Mouse (Mus musculus): ENCODE measurements around the gene Mrpl23. TPM values are rescaled to one million over a fixed set of nuclear protein-coding genes. Genes with fewer than 3 reads are reported as not detected.

Gene Mrpl23
- polyA plus RNA-seq, 1 experiment = 73.3 TPM

DNA sequence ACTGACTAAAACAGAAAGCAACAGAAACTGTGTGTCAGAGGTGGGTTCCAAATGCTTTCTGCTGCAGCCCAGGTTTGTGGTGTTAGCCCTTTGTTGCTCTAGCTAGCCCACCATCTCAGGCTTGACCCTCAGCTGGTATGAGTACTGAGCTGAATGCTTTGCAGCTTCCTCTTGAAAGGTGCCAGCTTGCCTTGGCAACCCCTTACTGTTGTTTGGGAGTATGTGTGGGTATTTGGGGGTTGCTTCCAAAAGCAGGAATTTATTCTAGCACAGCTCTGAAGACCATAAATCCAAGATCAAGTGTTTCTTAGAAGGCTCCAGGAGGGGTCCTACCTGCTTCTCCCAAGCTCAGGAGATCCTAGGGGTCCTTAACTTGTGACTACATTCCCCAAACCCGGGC is 52.4 kb downstream of the Mrpl23 start:
- H3K4me2 ChIP-seq (ENCODE audit: low read depth) = no peak overlapping the region
- TF ChIP-seq TCF3 (IDR thresholded peaks at IDR 0.05; ENCODE audit: insufficient read length, low read depth) (no peak), POLR2A (IDR thresholded peaks at IDR 0.05; ENCODE audit: insufficient read length, low read depth) (no peak), USF1 (IDR thresholded peaks at IDR 0.05; ENCODE audit: low read depth) (no peak), TCF12 (IDR thresholded peaks at IDR 0.05; ENCODE audit: insufficient read depth, poor library complexity, severe bottlenecking) (no peak), MYOD1 (IDR thresholded peaks at IDR 0.05; ENCODE audit: control insufficient read depth in 1 of 3, insufficient read length in 2 of 3, low read depth in 2 of 3) (no peak), REST (IDR thresholded peaks at IDR 0.05; ENCODE audit: insufficient read depth, insufficient read length) (no peak), POLR2AphosphoS2 (IDR thresholded peaks at IDR 0.05; ENCODE audit: insufficient read length, low read depth) (no peak)
- peaks cover 18% of the 10 kb centered on the region for H3K27me3 ChIP-seq (ENCODE audit: control insufficient read depth, insufficient read depth, insufficient read length)
- H3K4me3 ChIP-seq = no peak overlapping the region
- H3K79me2 ChIP-seq (ENCODE audit: control insufficient read depth, insufficient read depth) = no peaks in the 10 kb centered on the region
- H3ac ChIP-seq (ENCODE audit: control insufficient read depth, insufficient read length) = no peak overlapping the region
- H3K36me3 ChIP-seq (ENCODE audit: control insufficient read depth, insufficient read depth) = no peaks in the 10 kb centered on the region

DNA sequence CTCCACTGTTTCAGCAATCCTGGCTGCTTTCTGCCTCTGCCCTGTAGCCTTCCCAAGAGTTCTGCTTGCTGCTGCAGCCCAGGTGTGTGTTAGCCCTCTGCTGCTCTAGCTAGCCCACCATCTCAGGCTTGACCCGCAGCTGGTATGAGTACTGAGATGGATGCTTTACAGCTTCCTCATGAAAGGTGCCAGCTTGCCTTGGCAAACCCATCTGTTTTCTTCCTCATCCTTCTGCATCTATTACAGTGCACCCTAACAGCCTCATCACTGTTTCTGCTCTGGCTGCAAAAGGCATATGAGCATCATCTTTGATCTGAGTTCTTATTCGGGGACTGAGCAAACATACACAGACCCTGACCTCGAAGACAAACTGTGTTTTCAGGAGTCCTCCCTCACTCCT is 53.4 kb downstream of the Mrpl23 start:
- Histone ChIP-seq H3ac (ENCODE audit: control insufficient read depth, insufficient read length) (no peak overlapping the region), H3K79me2 (ENCODE audit: control insufficient read depth, insufficient read depth) (no peaks in the 10 kb centered on the region), H3K36me3 (ENCODE audit: control insufficient read depth, insufficient read depth) (no peaks in the 10 kb centered on the region), H3K27me3 (ENCODE audit: control insufficient read depth, insufficient read depth, insufficient read length) (peaks cover 18% of the 10 kb centered on the region), H3K4me3 (no peak overlapping the region), H3K4me2 (ENCODE audit: low read depth) (no peak overlapping the region)
- TF ChIP-seq POLR2AphosphoS2 (IDR thresholded peaks at IDR 0.05; ENCODE audit: insufficient read length, low read depth) (no peak), USF1 (IDR thresholded peaks at IDR 0.05; ENCODE audit: low read depth) (no peak), MAX (IDR thresholded peaks at IDR 0.05; ENCODE audit: low read depth) (no peak), POLR2A (IDR thresholded peaks at IDR 0.05; ENCODE audit: insufficient read length, low read depth) (no peak), TCF3 (IDR thresholded peaks at IDR 0.05; ENCODE audit: insufficient read length, low read depth) (no peak), REST (IDR thresholded peaks at IDR 0.05; ENCODE audit: insufficient read depth, insufficient read length) (no peak), SRF (IDR thresholded peaks at IDR 0.05; ENCODE audit: control insufficient read depth, insufficient read length, low read depth) (no peak), MYOG (IDR thresholded peaks at IDR 0.05; ENCODE audit: control insufficient read depth in 1 of 3, insufficient read depth in 1 of 3, insufficient read length in 2 of 3, low read depth in 2 of 3) (no peak)

DNA sequence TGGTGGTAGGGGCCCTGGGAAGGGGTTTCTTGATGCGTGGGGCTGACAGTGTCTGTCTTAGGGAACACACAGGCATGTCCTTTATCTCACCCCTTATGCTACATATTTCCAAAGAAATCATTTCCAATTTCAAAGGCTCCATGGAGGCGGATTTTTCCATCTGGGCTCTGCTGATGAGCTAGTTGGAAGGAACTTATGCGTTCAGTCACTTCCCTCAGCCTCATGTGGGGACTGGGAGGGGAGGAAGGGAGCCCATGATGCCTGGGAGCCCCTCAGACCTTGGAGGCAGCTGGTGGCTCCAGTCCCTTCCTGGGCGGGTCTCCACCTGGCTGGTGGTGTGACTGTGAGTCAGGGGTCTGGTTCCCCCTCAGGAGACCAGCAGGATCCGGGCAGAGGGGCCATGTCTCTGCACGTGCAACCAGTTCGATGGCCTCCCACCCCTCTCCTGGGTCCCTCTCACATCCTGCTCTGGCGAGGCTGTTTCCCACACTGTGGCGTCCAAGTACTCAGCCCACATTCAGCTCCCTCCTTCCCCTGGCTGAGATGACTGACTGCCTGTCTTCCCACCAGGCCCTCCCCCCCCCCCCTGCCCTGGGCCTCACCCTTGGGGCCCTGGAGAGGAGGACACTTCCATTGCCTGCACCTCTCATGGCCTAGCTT is 55.9 kb downstream of the Mrpl23 start:
- Histone ChIP-seq H3K4me3 (no peak overlapping the region), H3K27me3 (ENCODE audit: control insufficient read depth, insufficient read depth, insufficient read length) (peaks cover 18% of the 10 kb centered on the region), H3K36me3 (ENCODE audit: control insufficient read depth, insufficient read depth) (no peaks in the 10 kb centered on the region), H3K4me2 (ENCODE audit: low read depth) (no peak overlapping the region), H3ac (ENCODE audit: control insufficient read depth, insufficient read length) (no peak overlapping the region), H3K79me2 (ENCODE audit: control insufficient read depth, insufficient read depth) (no peaks in the 10 kb centered on the region)
- TF ChIP-seq E2F4 (IDR thresholded peaks at IDR 0.05; ENCODE audit: insufficient read depth) (no peak), SRF (IDR thresholded peaks at IDR 0.05; ENCODE audit: control insufficient read depth, insufficient read length, low read depth) (no peak), POLR2A (IDR thresholded peaks at IDR 0.05; ENCODE audit: insufficient read length, low read depth) (no peak), TCF12 (IDR thresholded peaks at IDR 0.05; ENCODE audit: insufficient read depth, poor library complexity, severe bottlenecking) (no peak), MYOG (IDR thresholded peaks at IDR 0.05; ENCODE audit: control insufficient read depth in 1 of 3, insufficient read depth in 1 of 3, insufficient read length in 2 of 3, low read depth in 2 of 3) (no peak), USF1 (IDR thresholded peaks at IDR 0.05; ENCODE audit: low read depth) (no peak)

Other genes starting within 250 kb of the Mrpl23 start
- gene Krtap5-1, start 235.6 kb upstream of the Mrpl23 start, polyA plus RNA-seq (2012; fragmentation: generic; extraction: Trizol) = not detected
- not detected for gene Krtap5-4, start 229.1 kb upstream of the Mrpl23 start, polyA plus RNA-seq (2012; fragmentation: generic; extraction: Trizol)
- gene Ifitm10, start 158.9 kb upstream of the Mrpl23 start, polyA plus RNA-seq (2012; fragmentation: generic; extraction: Trizol) = 5.4 TPM
- 0.31 TPM for gene Gm49369, start 150.0 kb upstream of the Mrpl23 start, polyA plus RNA-seq (2012; fragmentation: generic; extraction: Trizol)
- gene Ctsd, start 144.6 kb upstream of the Mrpl23 start, polyA plus RNA-seq (2012; fragmentation: generic; extraction: Trizol) = 887 TPM
- 14.5 TPM for gene Syt8, start 97.8 kb upstream of the Mrpl23 start, polyA plus RNA-seq (2012; fragmentation: generic; extraction: Trizol)
- 3,238 TPM for gene Tnni2, start 90.9 kb upstream of the Mrpl23 start, polyA plus RNA-seq (2012; fragmentation: generic; extraction: Trizol)
- 298 TPM for gene Lsp1, start 71.9 kb upstream of the Mrpl23 start, polyA plus RNA-seq (2012; fragmentation: generic; extraction: Trizol)
- gene Tnnt3, start 33.9 kb upstream of the Mrpl23 start, polyA plus RNA-seq (2012; fragmentation: generic; extraction: Trizol) = 2,107 TPM
- 331 TPM for gene Igf2, start 134.1 kb downstream of the Mrpl23 start, polyA plus RNA-seq (2012; fragmentation: generic; extraction: Trizol)
- gene Gm49394, start 137.3 kb downstream of the Mrpl23 start, polyA plus RNA-seq (2012; fragmentation: generic; extraction: Trizol) = 0.65 TPM
- 1.2 TPM for gene Ins2, start 210.7 kb downstream of the Mrpl23 start, polyA plus RNA-seq (2012; fragmentation: generic; extraction: Trizol)